Mouse (Mus musculus): ENCODE results near the gene Pitx1. TPM values are rescaled to one million over a fixed set of nuclear protein-coding genes. Genes with fewer than 3 reads are reported as not detected.

The Pitx1 gene
- polyA plus RNA-seq, 1 experiment from 2014 or later = 45.9 TPM

DNA sequence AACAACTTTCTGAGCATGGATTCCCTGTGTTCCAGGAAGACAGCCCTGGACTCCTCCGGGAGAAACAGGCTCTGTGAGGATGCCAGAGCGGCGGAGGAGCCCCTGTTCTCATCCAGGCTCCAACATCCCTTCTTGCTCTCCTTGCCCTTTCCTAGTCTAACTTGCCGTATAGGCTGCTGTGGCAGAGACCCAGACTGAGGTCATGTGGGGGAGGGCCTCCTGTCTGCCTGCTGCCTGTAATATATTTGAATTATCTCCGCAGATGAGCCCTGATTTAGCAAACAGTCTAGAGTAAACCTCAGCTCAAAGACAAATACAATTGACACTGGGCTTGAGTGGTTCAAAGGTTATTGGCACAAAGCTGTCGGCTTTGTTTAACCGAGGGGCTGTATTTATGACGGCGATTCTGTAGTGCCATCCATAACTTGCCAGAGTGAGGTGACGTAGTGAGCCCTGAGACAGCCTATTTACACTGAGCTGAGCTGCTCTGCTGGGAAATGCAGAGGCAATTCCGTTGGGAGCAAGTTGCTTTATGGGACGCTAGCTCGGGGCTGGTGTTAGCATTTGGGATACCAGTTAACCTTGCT is 12.7 kb upstream of the Pitx1 start:
- Histone ChIP-seq H3K27ac (replicated peaks) (no peak overlapping the region), H3K4me3 (replicated peaks) (no peak overlapping the region), H3K9me3 (replicated peaks) (no peaks in the 10 kb centered on the region), H3K27me3 (peaks cover 70% of the 10 kb centered on the region), H3K36me3 (no peaks in the 10 kb centered on the region), H3K9ac (no peak overlapping the region), H3K4me2 (replicated peaks) (no peak overlapping the region), H3K4me1 (no peaks in the 10 kb centered on the region)
- no peak for ATAC-seq (ENCODE audit: insufficient number of reproducible peaks, low FRiP score, low TSS enrichment, low read depth)
- 74% methylated on average over 13 of the region's 13 CpGs for WGBS

DNA sequence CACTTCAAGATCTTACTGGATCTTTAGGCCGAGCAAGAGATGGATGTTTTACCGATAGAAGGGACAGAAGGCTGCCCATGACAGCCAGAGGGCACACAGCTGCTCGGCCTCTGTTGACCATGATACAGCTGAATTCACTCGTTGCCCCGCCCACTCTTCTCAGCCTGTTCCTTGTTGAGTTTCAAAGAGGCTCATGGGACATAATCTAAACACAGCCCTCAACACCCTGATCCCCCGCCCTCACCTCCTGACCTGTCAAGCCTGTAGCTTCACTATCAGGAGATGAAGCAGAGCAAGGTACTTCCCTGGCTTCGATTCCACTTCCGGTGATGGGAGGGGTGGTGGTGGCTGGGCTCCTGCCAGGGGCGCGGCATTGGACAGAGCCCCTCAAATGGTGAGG is 11.8 kb upstream of the Pitx1 start:
- H3K4me3 ChIP-seq (replicated peaks) = no peak overlapping the region
- H3K27me3 ChIP-seq = peaks cover 65% of the 10 kb centered on the region
- ATAC-seq (ENCODE audit: insufficient number of reproducible peaks, low FRiP score, low TSS enrichment, low read depth) = 0 out of 2 replicates have a peak, but pooled peaks have one; percentile 16
- H3K9me3 ChIP-seq (replicated peaks) = no peaks in the 10 kb centered on the region
- H3K4me1 ChIP-seq = no peaks in the 10 kb centered on the region
- no peak overlapping the region for H3K9ac ChIP-seq
- H3K27ac ChIP-seq (replicated peaks) = no peak overlapping the region
- WGBS = 46% methylated on average over 10 of the region's 10 CpGs
- no peak overlapping the region for H3K4me2 ChIP-seq (replicated peaks)
- H3K36me3 ChIP-seq = no peaks in the 10 kb centered on the region

DNA sequence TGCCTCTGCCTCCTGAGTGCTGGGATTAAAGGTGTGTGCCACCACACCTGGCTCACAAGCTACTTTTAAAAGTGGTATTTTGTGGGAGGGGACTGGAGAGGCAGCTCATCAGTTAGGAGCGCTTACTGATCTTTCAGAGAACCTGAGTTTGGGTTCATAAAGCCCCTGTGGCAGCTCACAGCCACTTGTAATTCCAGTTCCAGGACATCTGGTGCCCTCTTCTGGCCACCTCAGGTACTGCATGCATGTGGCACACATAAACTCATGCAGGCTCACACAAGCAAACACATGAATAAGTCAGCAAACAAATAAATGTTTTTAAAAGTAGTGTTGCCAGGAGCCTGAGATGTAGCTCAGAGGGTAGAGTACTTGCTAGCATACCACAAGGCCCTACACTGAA is 7.7 kb upstream of the Pitx1 start:
- Histone ChIP-seq H3K36me3 (no peaks in the 10 kb centered on the region), H3K9me3 (replicated peaks) (no peaks in the 10 kb centered on the region), H3K27ac (replicated peaks) (no peak overlapping the region), H3K4me3 (replicated peaks) (no peak overlapping the region), H3K4me2 (replicated peaks) (no peak overlapping the region), H3K4me1 (peaks cover 21% of the 10 kb centered on the region), H3K27me3 (peaks cover 81% of the 10 kb centered on the region), H3K9ac (no peak overlapping the region)
- WGBS = 96% methylated on average over 1 of the region's 1 CpGs
- ATAC-seq (ENCODE audit: insufficient number of reproducible peaks, low FRiP score, low TSS enrichment, low read depth) = no peak

GRCm38 (mm10) chr13:55840223-55840622 is 4.2 kb upstream of the Pitx1 start:
- Histone ChIP-seq H3K36me3 (no peaks in the 10 kb centered on the region), H3K27ac (replicated peaks) (no peak overlapping the region; the same call in 1 of the 2 replicates), H3K9me3 (replicated peaks) (no peaks in the 10 kb centered on the region), H3K27me3 (peaks cover 48% of the 10 kb centered on the region), H3K4me1 (peaks cover 32% of the 10 kb centered on the region), H3K9ac (no peak overlapping the region), H3K4me2 (replicated peaks) (no peak overlapping the region), H3K4me3 (replicated peaks) (no peak overlapping the region)
- WGBS = 24% methylated on average over 14 of the region's 14 CpGs
- no peak for ATAC-seq (ENCODE audit: insufficient number of reproducible peaks, low FRiP score, low TSS enrichment, low read depth)

GRCm38 (mm10) chr13:55836786-55837780 is 1.1 kb upstream of the Pitx1 start:
- Histone ChIP-seq H3K4me1 (peaks cover 32% of the 10 kb centered on the region), H3K36me3 (no peaks in the 10 kb centered on the region), H3K4me3 (replicated peaks) (peak overlapping the region; percentile 36; the same call in 1 of the 2 replicates), H3K4me2 (replicated peaks) (peak overlapping the region; percentile 8; the same call in 1 of the 2 replicates), H3K27ac (replicated peaks) (no peak overlapping the region), H3K27me3 (peaks cover 60% of the 10 kb centered on the region), H3K9ac (no peak overlapping the region), H3K9me3 (replicated peaks) (no peaks in the 10 kb centered on the region)
- 8% methylated on average over 32 of the region's 32 CpGs for WGBS
- no peak for ATAC-seq (ENCODE audit: insufficient number of reproducible peaks, low FRiP score, low TSS enrichment, low read depth)

DNA sequence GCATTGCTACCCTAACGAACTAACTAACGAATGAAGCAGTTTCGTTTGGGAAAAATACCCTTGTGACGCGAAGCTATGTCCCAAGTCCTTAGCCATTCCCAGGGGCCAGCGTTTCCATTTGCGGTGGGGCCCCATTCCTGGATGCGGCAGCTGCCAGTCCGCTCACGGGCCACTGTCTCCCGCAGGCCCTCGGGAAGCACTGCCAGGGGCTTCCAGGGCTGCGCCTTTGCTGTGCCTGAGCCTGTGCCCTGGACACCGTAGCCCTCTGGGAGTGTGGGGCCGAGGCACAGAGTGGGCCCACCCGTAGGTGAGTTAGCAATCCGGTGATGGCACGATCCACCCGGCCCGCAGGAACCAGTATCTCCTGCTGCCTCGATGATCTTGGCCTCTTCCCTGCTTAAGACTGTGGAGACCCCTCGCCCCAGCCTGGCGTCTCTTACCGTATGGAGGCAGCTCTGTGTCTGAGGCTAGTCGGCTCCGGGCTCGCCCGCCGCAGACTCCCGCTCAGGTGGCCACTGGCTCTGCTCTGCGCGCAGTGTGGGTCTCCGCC is 369 bp downstream of the Pitx1 start:
- H3K9ac ChIP-seq = peak overlapping the region; percentile 33; the same call in 1 of the 2 replicates
- no peaks in the 10 kb centered on the region for H3K36me3 ChIP-seq
- peak overlapping the region; percentile 40 for H3K4me2 ChIP-seq (replicated peaks)
- H3K4me3 ChIP-seq (replicated peaks) = peak overlapping the region; percentile 36
- ATAC-seq (ENCODE audit: insufficient number of reproducible peaks, low FRiP score, low TSS enrichment, low read depth) = 0 out of 2 replicates have a peak, but pooled peaks have one; percentile 8
- peaks cover 57% of the 10 kb centered on the region for H3K27me3 ChIP-seq
- no peaks in the 10 kb centered on the region for H3K9me3 ChIP-seq (replicated peaks)
- under 1% methylated on average over 33 of the region's 33 CpGs for WGBS
- H3K27ac ChIP-seq (replicated peaks) = peak overlapping the region; percentile 58
- H3K4me1 ChIP-seq = peaks cover 37% of the 10 kb centered on the region

DNA sequence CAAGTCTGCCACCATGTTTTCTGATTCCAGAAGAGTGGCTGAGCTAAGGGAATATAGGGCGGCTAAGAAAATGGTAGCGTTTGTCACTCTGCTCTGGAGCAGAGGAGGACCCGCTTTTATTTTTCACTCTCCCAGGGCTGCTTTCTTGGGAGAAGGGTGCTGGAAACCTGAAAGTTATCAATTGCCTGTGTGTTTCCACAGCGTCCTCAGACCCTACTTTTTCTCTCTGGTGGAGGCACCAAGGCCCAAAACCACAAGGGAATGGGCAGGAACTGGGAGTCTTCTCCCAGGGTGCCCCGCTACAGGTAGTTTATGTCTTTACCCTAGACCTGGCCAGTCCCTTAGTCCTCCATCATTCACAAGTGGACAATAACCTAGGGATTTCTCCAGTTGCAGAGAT is 1.3 kb downstream of the Pitx1 start:
- Histone ChIP-seq H3K4me3 (replicated peaks) (peak overlapping the region; percentile 36), H3K27me3 (peaks cover 56% of the 10 kb centered on the region), H3K4me2 (replicated peaks) (peak overlapping the region; percentile 19; the same call in 1 of the 2 replicates), H3K9ac (no peak overlapping the region), H3K4me1 (peaks cover 39% of the 10 kb centered on the region), H3K36me3 (no peaks in the 10 kb centered on the region), H3K27ac (replicated peaks) (0 out of 2 replicates have a peak overlapping the region, but pooled peaks have one; percentile 22), H3K9me3 (replicated peaks) (no peaks in the 10 kb centered on the region)
- no peak for ATAC-seq (ENCODE audit: insufficient number of reproducible peaks, low FRiP score, low TSS enrichment, low read depth)
- 11% methylated on average over 5 of the region's 5 CpGs for WGBS

- Histone ChIP-seq H3K9ac (no peak overlapping the region), H3K36me3 (no peaks in the 10 kb centered on the region), H3K27ac (replicated peaks) (no peak overlapping the region), H3K27me3 (peaks cover 54% of the 10 kb centered on the region), H3K9me3 (replicated peaks) (no peaks in the 10 kb centered on the region), H3K4me1 (peaks cover 35% of the 10 kb centered on the region), H3K4me2 (replicated peaks) (no peak overlapping the region), H3K4me3 (replicated peaks) (0 out of 2 replicates have a peak overlapping the region, but pooled peaks have one; percentile 36)
- ATAC-seq (ENCODE audit: insufficient number of reproducible peaks, low FRiP score, low TSS enrichment, low read depth) = no peak
- WGBS = 10% methylated on average over 7 of the region's 7 CpGs
Measured at GRCm38 (mm10) chr13:55833921-55834320, 2.1 kb downstream of the Pitx1 start.

- Histone ChIP-seq H3K27me3 (peaks cover 67% of the 10 kb centered on the region), H3K36me3 (no peaks in the 10 kb centered on the region), H3K4me1 (peaks cover 46% of the 10 kb centered on the region), H3K9me3 (replicated peaks) (no peaks in the 10 kb centered on the region), H3K4me2 (replicated peaks) (no peak overlapping the region), H3K4me3 (replicated peaks) (0 out of 2 replicates have a peak overlapping the region, but pooled peaks have one; percentile 48), H3K9ac (no peak overlapping the region), H3K27ac (replicated peaks) (peak overlapping the region; percentile 58; the same call in 1 of the 2 replicates)
- ATAC-seq (ENCODE audit: insufficient number of reproducible peaks, low FRiP score, low TSS enrichment, low read depth) = no peak
- 45% methylated on average over 1 of the region's 1 CpGs for WGBS
Measured at GRCm38 (mm10) chr13:55832602-55833001, 3.4 kb downstream of the Pitx1 start.

- Histone ChIP-seq H3K9me3 (replicated peaks) (no peaks in the 10 kb centered on the region), H3K4me2 (replicated peaks) (peak overlapping the region; percentile 56), H3K27ac (replicated peaks) (peak overlapping the region; percentile 58), H3K9ac (peak overlapping the region; percentile 1; the same call in 1 of the 2 replicates), H3K36me3 (no peaks in the 10 kb centered on the region), H3K27me3 (peaks cover 71% of the 10 kb centered on the region), H3K4me3 (replicated peaks) (peak overlapping the region; percentile 48), H3K4me1 (peaks cover 46% of the 10 kb centered on the region)
- WGBS = 5% methylated on average over 25 of the region's 25 CpGs
- no peak for ATAC-seq (ENCODE audit: insufficient number of reproducible peaks, low FRiP score, low TSS enrichment, low read depth)
Measured at GRCm38 (mm10) chr13:55831722-55832160, 4.3 kb downstream of the Pitx1 start.
